Mouse (Mus musculus) liver, embryonic 14.5 days (tissue): ENCODE measurements at regions not wholly inside any gene's neighbourhood (a gene's known extent, or its start where the extent isn't known, plus 50 kb on each side); places are given as distances from the start of the nearest gene placed in this dataset.

Experiments used
- CTCF ChIP-seq: IDR thresholded peaks from 2 replicates; pipeline ENCODE4 v1.5.1; 2016; ENCODE audit warnings: antibody characterized with exemption, low read depth, control low read depth
- EP300 ChIP-seq: IDR thresholded peaks from 2 replicates; pipeline ENCODE4 v1.6.1; 2016; ENCODE audit warnings: antibody characterized with exemption, low read depth

- no peak for TF ChIP-seq CTCF
- no peak for TF ChIP-seq EP300
Observed at GRCm38 (mm10) chr2:179192906-179193496, 249.2 kb upstream of the Cdh4 start.
